Mouse (Mus musculus) forebrain, embryonic 11.5 days (tissue): ENCODE measurements around the gene Dnajc5. TPM values are rescaled to one million over a fixed set of nuclear protein-coding genes. Genes with fewer than 3 reads are reported as not detected.
A peak's percentile ranks its signal among the peaks of the same experiment; 100 is the strongest.

Experiments
- ATAC-seq: fragments of 200-750 bp; cut with Nextera tagmentation; replicated peaks from 2 replicates; pipeline ENCODE4 v1.8.0; 2017; ENCODE audit warnings: moderate TSS enrichment; ENCODE audit not compliant: low FRiP score
- DNase-seq: peaks from one replicate; pipeline ENCODE4 v3.0.0-alpha.2; 2017; ENCODE audit warnings: low spot score
- H3K27ac ChIP-seq: fragments of 300-500 bp; sonication (generic); 2 replicates; pipeline ENCODE4 v1.5.1; 2014; ENCODE audit warnings: low read depth, low read length
- H3K27me3 ChIP-seq: fragments of 300-500 bp; sonication (generic); 2 replicates; pipeline ENCODE4 v1.6.1; 2014; ENCODE audit warnings: mild to moderate bottlenecking, low read length, mixed read lengths; ENCODE audit not compliant: control insufficient read depth, insufficient read depth
- H3K36me3 ChIP-seq: fragments of 300-500 bp; sonication (generic); 2 replicates; pipeline ENCODE4 v1.6.1; 2014; ENCODE audit warnings: mild to moderate bottlenecking, low read length, moderate library complexity, mixed read lengths; ENCODE audit not compliant: control insufficient read depth, insufficient read depth
- H3K4me1 ChIP-seq: fragments of 300-500 bp; sonication (generic); replicated peaks from 2 replicates; pipeline ENCODE4 v1.6.1; 2014; ENCODE audit warnings: low read length, mixed read lengths; ENCODE audit not compliant: control insufficient read depth, insufficient read depth
- H3K4me2 ChIP-seq: fragments of 300-500 bp; sonication (generic); 2 replicates; pipeline ENCODE4 v1.6.1; 2014; ENCODE audit warnings: low read depth, mild to moderate bottlenecking, low read length, moderate library complexity, mixed read lengths; ENCODE audit not compliant: severe bottlenecking
- H3K4me3 ChIP-seq: fragments of 300-500 bp; sonication (generic); 2 replicates; pipeline ENCODE4 v1.5.1; 2014; ENCODE audit warnings: low read depth, low read length
- H3K9ac ChIP-seq: fragments of 300-500 bp; sonication (generic); 2 replicates; pipeline ENCODE4 v1.6.1; 2014; ENCODE audit warnings: low read length
- H3K9me3 ChIP-seq: fragments of 300-500 bp; sonication (generic); 2 replicates; pipeline ENCODE4 v1.6.1; 2016; ENCODE audit warnings: low read length, mixed read lengths; ENCODE audit not compliant: control insufficient read depth
- WGBS: fragments of 180-500 bp; shearing (Covaris S2); extraction: QIAGEN DNeasy Blood & Tissue Kit; methylation state at CpG from one replicate; pipeline ENCODE4 v1.1.7; 2014; 5-methylcytosine and 5-hydroxymethylcytosine counted together
- polyA plus RNA-seq: library from polyadenylated mRNA; unstranded; fragments of >200 nt; fragmentation: Nextera tagmentation; extraction: Ambion mirVana; gene quantifications from 2 replicates; pipeline ENCODE4 v1.2.1, GENCODE M21; 2014

Dnajc5 gene
- polyA plus RNA-seq, 1 experiment from 2014 or later, result 103 TPM

DNA sequence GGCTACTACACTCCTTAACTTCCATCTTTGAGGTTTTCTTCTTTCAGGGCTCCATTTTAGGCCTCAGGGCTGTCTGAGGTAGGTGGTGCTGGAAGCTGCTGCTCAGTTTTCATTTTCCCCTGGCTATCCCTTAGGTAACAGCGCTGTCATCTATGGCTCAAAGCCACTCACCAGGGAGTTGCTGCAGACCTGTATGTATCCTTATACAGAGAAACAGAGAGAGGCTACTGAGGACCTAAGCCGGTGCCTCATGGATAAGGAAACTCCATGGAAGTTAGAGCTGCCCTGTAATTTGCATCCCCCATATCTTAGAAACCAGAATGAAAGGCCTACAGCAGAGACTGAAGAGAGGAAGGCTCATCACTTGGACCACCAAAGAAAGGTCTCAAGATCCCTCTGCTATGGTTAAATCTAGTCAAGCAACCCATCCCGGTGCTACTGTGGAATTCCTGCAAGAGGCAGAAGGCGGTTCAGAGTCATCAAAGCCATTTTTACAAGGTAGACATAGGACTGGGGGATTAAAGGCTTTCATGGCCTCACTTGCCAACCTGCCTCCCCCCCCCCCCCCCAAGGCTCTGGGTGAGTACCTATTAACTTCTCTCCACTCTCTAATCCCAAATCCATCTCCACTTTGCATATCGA lies 60.0 kb downstream of the Dnajc5 start:
- Histone ChIP-seq H3K36me3 (peaks cover 4% of the 10 kb centered on the region; the same call in 1 of the 2 replicates), H3K9ac (peak overlapping the region; percentile 84), H3K27me3 (no peaks in the 10 kb centered on the region), H3K4me3 (peak overlapping the region; percentile 72), H3K9me3 (no peaks in the 10 kb centered on the region), H3K4me2 (peak overlapping the region; percentile 91), H3K4me1 (peaks cover 4% of the 10 kb centered on the region; the same call in 1 of the 2 replicates), H3K27ac (no peak overlapping the region)
- DNase-seq (no peak), ATAC-seq (no peak)
- WGBS, result 82% methylated on average over 5 of the region's 5 CpGs

DNA sequence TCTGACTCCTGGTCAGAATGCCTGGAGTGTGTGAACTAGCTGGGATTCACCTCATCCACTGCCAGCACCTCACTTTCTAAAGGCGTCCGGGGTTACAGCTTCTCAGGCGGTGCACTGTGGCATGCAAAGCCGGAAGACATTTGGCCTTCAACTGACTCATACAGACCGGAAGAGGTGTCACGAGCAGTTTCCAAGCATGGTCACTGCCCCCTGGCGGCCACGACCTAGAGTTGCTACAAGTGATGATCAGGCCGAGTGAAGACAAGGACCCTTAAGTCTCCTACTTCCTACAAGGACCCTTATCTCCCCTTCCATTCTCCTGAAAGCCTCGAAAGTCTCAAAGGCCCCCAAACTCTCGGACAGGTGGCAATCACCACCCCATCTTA lies 60.7 kb downstream of the Dnajc5 start:
- peak overlapping the region; percentile 72 for H3K4me3 ChIP-seq
- peak overlapping the region; percentile 71 for H3K27ac ChIP-seq
- H3K4me1 ChIP-seq, result peaks cover 4% of the 10 kb centered on the region; the same call in 1 of the 2 replicates
- H3K4me2 ChIP-seq, result peak overlapping the region; percentile 91
- peaks cover 4% of the 10 kb centered on the region; the same call in 1 of the 2 replicates for H3K36me3 ChIP-seq
- H3K9ac ChIP-seq, result peak overlapping the region; percentile 84
- DNase-seq (peak; percentile 89), ATAC-seq (peak; percentile 77)
- H3K27me3 ChIP-seq, result no peaks in the 10 kb centered on the region
- WGBS, result under 1% methylated on average over 11 of the region's 11 CpGs
- no peaks in the 10 kb centered on the region for H3K9me3 ChIP-seq

DNA sequence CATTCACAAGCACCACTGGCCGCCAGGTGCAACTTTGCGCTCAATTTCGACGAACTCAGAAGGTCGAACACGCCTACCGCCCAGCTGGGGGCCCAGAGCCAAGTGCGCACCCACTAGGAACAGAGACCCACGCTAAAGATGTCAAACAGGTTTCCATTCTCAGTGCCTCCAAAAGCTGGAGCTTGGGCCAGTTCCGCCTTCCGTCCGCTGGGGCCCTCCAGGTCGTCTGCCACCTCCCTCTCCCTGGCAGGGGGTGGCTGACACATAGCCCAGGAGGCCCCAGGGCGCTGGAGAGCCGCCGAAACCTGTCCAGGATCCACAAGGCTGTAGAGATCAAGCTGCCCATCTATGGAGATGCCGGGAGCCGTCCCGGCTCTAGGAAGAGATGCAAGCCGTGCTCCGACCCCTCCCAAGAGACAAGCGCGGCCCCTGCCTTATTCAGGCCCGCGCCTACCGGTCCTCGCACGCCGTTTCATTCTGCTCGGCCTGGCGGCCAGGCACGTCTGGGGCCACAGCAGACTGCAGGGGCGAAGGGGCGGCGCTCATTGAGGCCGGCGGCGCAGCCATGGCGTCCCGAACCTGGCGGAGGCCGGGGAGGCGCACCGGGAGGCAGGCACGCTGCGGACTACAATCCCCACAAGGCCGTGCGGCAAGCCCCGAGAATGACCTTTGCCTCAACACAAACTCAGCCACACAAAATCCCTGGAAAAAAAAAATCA lies 61.3 kb downstream of the Dnajc5 start:
- Histone ChIP-seq H3K27me3 (no peaks in the 10 kb centered on the region), H3K27ac (peak overlapping the region; percentile 71), H3K9ac (peak overlapping the region; percentile 84), H3K36me3 (peaks cover 5% of the 10 kb centered on the region; the same call in 1 of the 2 replicates), H3K9me3 (no peaks in the 10 kb centered on the region), H3K4me2 (peak overlapping the region; percentile 91), H3K4me3 (peak overlapping the region; percentile 72), H3K4me1 (peaks cover 4% of the 10 kb centered on the region; the same call in 1 of the 2 replicates)
- DNase-seq (peak; percentile 89), ATAC-seq (peak; percentile 87)
- WGBS, result 1% methylated on average over 49 of the region's 49 CpGs

DNA sequence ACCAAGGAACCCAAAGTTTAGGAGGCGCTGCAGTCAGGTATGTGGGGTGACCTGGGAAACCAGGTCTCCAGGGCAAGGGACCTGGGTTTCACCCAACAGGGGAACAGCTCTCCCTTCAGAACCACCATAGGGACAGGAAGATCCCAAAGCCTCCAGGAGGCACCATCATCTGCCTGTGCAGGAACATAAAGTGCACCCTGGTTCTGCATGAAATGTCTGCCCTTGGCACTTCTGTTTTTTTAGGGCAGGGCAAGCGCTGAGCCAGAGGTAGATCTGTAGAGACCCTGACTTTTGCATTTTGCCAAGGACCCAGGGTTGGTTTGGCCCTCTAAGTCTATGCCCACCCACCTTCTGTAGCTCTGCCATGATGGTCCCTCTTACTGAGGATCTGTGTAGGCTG lies 62.1 kb downstream of the Dnajc5 start:
- DNase-seq (peak; percentile 54), ATAC-seq (no peak)
- 80% methylated on average over 2 of the region's 2 CpGs for WGBS
- no peak overlapping the region for H3K27ac ChIP-seq
- H3K36me3 ChIP-seq, result peaks cover 9% of the 10 kb centered on the region; the same call in 1 of the 2 replicates
- no peak overlapping the region; the same call in 1 of the 2 replicates for H3K4me3 ChIP-seq
- H3K27me3 ChIP-seq, result no peaks in the 10 kb centered on the region
- no peaks in the 10 kb centered on the region for H3K9me3 ChIP-seq
- peak overlapping the region; percentile 91; the same call in 1 of the 2 replicates for H3K4me2 ChIP-seq
- H3K4me1 ChIP-seq, result peaks cover 4% of the 10 kb centered on the region; the same call in 1 of the 2 replicates
- no peak overlapping the region for H3K9ac ChIP-seq

DNA sequence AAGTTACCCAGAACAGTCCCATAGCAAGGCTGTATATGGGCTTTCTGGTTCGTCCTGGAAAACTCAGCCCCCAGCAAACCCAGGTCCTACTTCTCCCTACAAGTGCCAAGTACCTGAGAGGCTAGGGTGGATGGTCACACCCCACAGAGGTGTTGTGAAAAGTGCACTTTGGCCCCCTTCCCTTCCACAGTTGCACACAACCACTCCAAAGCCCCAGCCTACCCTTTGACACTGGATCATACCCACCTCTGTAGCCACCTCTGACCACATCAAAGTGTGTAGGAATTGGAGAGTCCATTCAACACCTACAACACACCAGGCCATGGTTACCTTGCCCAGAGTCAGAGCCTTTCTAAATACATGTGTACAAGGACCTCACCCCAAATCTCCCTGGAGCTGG lies 62.7 kb downstream of the Dnajc5 start:
- Histone ChIP-seq H3K4me1 (peaks cover 4% of the 10 kb centered on the region; the same call in 1 of the 2 replicates), H3K9me3 (no peaks in the 10 kb centered on the region), H3K27ac (no peak overlapping the region), H3K4me2 (no peak overlapping the region), H3K27me3 (no peaks in the 10 kb centered on the region), H3K36me3 (peaks cover 9% of the 10 kb centered on the region; the same call in 1 of the 2 replicates), H3K4me3 (no peak overlapping the region), H3K9ac (no peak overlapping the region)
- ATAC-seq (no peak), DNase-seq (peak; percentile 38)
- 89% methylated on average over 1 of the region's 1 CpGs for WGBS

DNA sequence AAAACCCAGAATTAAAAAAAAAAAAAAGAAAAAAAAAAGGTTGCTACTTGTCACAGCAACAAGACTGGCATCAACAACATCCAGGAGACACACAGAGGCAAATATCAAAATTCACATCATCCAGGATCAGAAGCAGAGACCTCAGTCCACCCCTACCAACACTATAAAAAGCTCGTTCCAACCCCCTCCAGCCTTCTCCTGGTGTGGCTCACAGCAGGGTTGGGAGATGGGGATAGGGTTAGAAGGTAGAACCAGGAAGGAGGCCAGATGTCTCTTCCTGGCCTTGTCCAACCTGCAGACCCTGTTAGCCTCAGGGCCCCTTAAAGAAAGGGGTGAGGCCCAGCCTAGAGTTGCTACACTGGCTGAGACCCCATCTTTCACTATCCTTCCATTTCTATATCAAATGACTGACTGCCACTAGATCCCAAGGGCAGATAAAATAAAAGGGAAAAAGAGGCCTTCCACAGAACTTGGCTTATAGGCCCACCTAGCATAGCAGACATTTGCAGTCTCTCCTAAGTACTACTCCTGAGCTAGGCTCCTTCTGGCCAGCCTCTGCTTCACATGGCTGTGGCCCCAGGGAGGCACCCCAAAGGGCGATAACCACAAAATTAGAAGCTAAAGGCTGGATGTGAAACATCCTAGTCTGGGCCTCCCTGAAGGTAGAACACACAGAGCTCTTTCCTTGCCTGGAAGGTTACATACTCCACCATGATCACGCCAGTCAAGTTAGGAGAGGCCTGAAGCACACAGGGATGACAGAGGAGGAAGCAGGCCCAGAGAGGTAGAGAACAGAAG lies 63.4 kb downstream of the Dnajc5 start:
- no peak for ATAC-seq
- H3K36me3 ChIP-seq, result peaks cover 9% of the 10 kb centered on the region; the same call in 1 of the 2 replicates
- 89% methylated on average over 3 of the region's 3 CpGs for WGBS
- no peak overlapping the region for H3K9ac ChIP-seq
- H3K27me3 ChIP-seq, result no peaks in the 10 kb centered on the region
- H3K4me2 ChIP-seq, result no peak overlapping the region
- H3K4me3 ChIP-seq, result no peak overlapping the region
- H3K4me1 ChIP-seq, result peaks cover 4% of the 10 kb centered on the region; the same call in 1 of the 2 replicates
- no peak for DNase-seq
- no peak overlapping the region for H3K27ac ChIP-seq
- H3K9me3 ChIP-seq, result no peaks in the 10 kb centered on the region

DNA sequence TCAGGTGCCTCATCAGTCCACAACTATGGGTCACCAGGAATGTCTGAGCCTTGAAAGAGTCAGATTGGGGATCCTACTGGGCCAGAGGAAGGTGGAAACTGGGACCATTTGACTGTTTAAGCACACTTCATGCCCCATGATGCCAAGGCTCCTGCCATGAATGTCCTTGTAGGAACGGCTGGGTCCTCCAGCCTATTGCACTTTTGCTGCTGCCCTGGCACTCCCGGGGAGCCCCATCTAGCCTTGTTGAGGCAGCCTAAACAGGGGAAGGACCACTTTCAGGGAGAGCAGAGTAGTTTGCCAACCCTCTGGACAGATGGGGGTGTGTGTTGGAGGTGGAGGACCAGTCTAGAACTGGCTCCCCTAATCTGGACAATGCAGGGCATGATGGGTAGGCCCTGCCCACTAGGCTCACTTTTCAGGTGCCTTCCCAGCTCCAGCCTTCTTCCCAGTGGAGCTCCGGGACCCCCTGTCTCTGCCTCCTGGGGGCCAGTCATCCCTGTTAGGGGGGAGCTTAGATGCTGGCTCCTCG lies 64.2 kb downstream of the Dnajc5 start, which contains the start of gene Uckl1:
Uckl1 (minus strand) TSS at position 482 of the 532 bp plus-strand sequence.
- Histone ChIP-seq H3K9me3 (no peaks in the 10 kb centered on the region), H3K27ac (no peak within 1 kb of the TSS), H3K9ac (no peak within 1 kb of the TSS), H3K4me1 (peaks cover 4% of the 10 kb centered on the region; the same call in 1 of the 2 replicates), H3K4me3 (no peak within 1 kb of the TSS), H3K4me2 (no peak within 1 kb of the TSS), H3K27me3 (no peaks in the 10 kb centered on the region), H3K36me3 (peaks cover 12% of the 10 kb centered on the region; the same call in 1 of the 2 replicates)
- 99% methylated on average over 4 of the region's 4 CpGs for WGBS
- DNase-seq, result peak; percentile 49
- ATAC-seq, result no peak

DNA sequence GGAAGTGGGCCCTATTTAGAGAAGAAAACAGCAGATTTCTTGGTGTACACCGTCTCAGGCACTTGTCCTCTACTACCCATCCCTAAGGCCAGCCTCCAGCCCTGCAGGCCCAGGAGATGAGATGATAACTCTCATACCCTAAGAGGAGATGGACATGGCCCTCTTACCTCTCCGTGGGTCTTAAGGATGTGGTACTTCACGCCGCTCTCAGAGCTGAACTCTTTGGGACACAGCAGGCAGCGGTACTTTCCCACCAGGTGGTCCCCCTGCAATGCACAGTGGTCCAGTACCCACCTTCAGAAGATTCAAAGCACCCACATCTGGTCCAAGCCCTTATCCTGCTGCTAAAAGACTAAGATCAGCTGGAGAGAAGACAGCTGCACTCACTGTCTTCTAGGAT lies 65.2 kb downstream of the Dnajc5 start:
- peaks cover 14% of the 10 kb centered on the region; the same call in 1 of the 2 replicates for H3K36me3 ChIP-seq
- H3K4me3 ChIP-seq, result no peak overlapping the region
- ATAC-seq, result no peak
- peak; percentile 25 for DNase-seq
- peaks cover 4% of the 10 kb centered on the region; the same call in 1 of the 2 replicates for H3K4me1 ChIP-seq
- no peak overlapping the region for H3K9ac ChIP-seq
- H3K9me3 ChIP-seq, result no peaks in the 10 kb centered on the region
- 92% methylated on average over 5 of the region's 5 CpGs for WGBS
- no peaks in the 10 kb centered on the region for H3K27me3 ChIP-seq
- H3K4me2 ChIP-seq, result no peak overlapping the region
- no peak overlapping the region for H3K27ac ChIP-seq
